Mouse (Mus musculus) olfactory bulb, adult 2 months (tissue): ENCODE data around the gene Eif4b.

ENCODE experiments used
- CTCF ChIP-seq: fragments of 200-500 bp; IDR thresholded peaks from 2 replicates; pipeline ENCODE4 v1.5.1; 2012; ENCODE audit warnings: low read depth, mild to moderate bottlenecking, low read length, moderate library complexity; ENCODE audit not compliant: insufficient read depth
- POLR2A ChIP-seq: fragments of 200-500 bp; IDR thresholded peaks from 2 replicates; pipeline ENCODE4 v1.6.1; 2012; ENCODE audit warnings: mild to moderate bottlenecking, low read depth, low read length, moderate library complexity; ENCODE audit not compliant: insufficient read depth

DNA sequence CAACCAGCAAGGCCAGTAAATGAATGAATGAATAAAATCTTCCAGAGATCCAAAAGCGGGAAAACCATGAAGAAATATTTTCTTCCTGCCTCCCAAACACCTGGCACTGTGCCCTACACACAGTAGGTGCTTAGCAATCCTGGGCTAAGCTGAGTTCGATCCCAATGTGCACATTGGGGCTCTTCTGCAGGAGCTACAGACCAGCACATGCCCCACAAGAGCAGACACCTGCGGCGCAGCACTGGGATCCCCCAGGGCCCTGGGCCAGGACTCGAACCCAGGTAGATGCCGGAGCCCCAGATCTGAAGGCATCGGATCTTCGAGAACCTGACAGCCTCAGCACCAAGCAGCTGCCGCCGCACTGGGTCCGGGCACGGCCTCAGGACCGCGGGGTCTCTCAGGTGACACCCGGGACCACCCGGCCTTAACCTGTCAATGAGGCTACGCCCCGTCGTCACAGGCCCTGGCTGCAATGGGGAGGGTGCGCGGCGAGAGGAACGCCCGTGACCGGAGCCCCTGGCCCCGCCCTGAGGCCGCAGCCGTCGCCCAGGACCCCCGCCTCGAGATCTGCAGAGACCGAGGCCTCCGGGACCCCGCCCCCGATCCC, 62.1 kb downstream of the Eif4b start:
- TF ChIP-seq POLR2A (no peak), CTCF (no peak)
